Mouse (Mus musculus) kidney, postnatal 0 days (tissue): Measurements from ENCODE around the gene Pjvk. TPM values are rescaled to one million over a fixed set of nuclear protein-coding genes. Genes with fewer than 3 reads are reported as not detected.
A peak's percentile ranks its signal among the peaks of the same experiment; 100 is the strongest.
"Not testable (repeated sequence)": the region's sequence is repeated elsewhere in the genome, so short reads cannot be mapped to it uniquely, and the experiment has no call there.

Source experiments
- ATAC-seq: fragments of 200-750 bp; cut with Nextera tagmentation; replicated peaks from 2 replicates; pipeline ENCODE4 v1.8.0; 2017; ENCODE audit warnings: low read depth, moderate number of reproducible peaks, moderate TSS enrichment, moderate library complexity; ENCODE audit not compliant: low FRiP score
- DNase-seq: peaks from one replicate; pipeline ENCODE4 v3.0.0-alpha.2; 2016; ENCODE audit warnings: low spot score
- H3K27ac ChIP-seq: fragments of 300-500 bp; sonication (generic); 2 replicates; pipeline ENCODE4 v1.5.1; 2014; ENCODE audit warnings: mild to moderate bottlenecking
- H3K27me3 ChIP-seq: fragments of 300-500 bp; sonication (generic); 2 replicates; pipeline ENCODE4 v1.6.1; 2014; ENCODE audit warnings: low read length, mixed read lengths; ENCODE audit not compliant: insufficient read depth
- H3K36me3 ChIP-seq: fragments of 300-500 bp; sonication (generic); 2 replicates; pipeline ENCODE4 v1.6.1; 2014; ENCODE audit warnings: low read length, mixed read lengths; ENCODE audit not compliant: insufficient read depth
- H3K4me1 ChIP-seq: fragments of 300-500 bp; sonication (generic); replicated peaks from 2 replicates; pipeline ENCODE4 v1.6.1; 2014; ENCODE audit warnings: antibody characterized with exemption, low read length, mixed read lengths; ENCODE audit not compliant: insufficient read depth
- H3K4me2 ChIP-seq: fragments of 300-500 bp; sonication (generic); 2 replicates; pipeline ENCODE4 v1.6.1; 2014; ENCODE audit warnings: mild to moderate bottlenecking, low read length, moderate library complexity, mixed read lengths
- H3K4me3 ChIP-seq: fragments of 300-500 bp; sonication (generic); replicated peaks from 2 replicates; pipeline ENCODE4 v1.5.1; 2014; ENCODE audit warnings: low read depth, low read length
- H3K9ac ChIP-seq: fragments of 300-500 bp; sonication (generic); 2 replicates; pipeline ENCODE4 v1.6.1; 2014; ENCODE audit warnings: low read depth, low read length
- H3K9me3 ChIP-seq: fragments of 300-500 bp; sonication (generic); replicated peaks from 2 replicates; pipeline ENCODE4 v1.6.1; 2016; ENCODE audit warnings: low read length, inconsistent platforms, mixed read lengths
- CTCF ChIP-seq: IDR thresholded peaks from 2 replicates; pipeline ENCODE4 v1.5.1; 2016; ENCODE audit warnings: antibody characterized with exemption, low read depth, mild to moderate bottlenecking, moderate library complexity
- WGBS: fragments of 180-500 bp; shearing (Covaris S2); extraction: QIAGEN DNeasy Blood & Tissue Kit; methylation state at CpG from one replicate; pipeline ENCODE4 v1.1.7; 2014; 5-methylcytosine and 5-hydroxymethylcytosine counted together
- polyA plus RNA-seq: library from polyadenylated mRNA; unstranded; fragments of >200 nt; fragmentation: Nextera tagmentation; extraction: Ambion mirVana; gene quantifications from 2 replicates; pipeline ENCODE4 v1.2.1, GENCODE M21; 2015

The Pjvk gene
- polyA plus RNA-seq, 1 experiment from 2014 or later: 2.9 TPM

GRCm38 (mm10) chr2:76618078-76618477 lies 30.2 kb upstream of the Pjvk start:
- 24% methylated on average over 1 of the region's 1 CpGs for WGBS
- no peaks in the 10 kb centered on the region for H3K4me1 ChIP-seq

GRCm38 (mm10) chr2:76620188-76620587 lies 28.1 kb upstream of the Pjvk start:
- DNase-seq (no peak), ATAC-seq (no peak)
- Histone ChIP-seq H3K27me3 (no peaks in the 10 kb centered on the region), H3K27ac (no peak overlapping the region), H3K4me2 (no peak overlapping the region), H3K4me1 (no peaks in the 10 kb centered on the region), H3K36me3 (peaks cover 10% of the 10 kb centered on the region; the same call in 1 of the 2 replicates), H3K9ac (no peak overlapping the region), H3K4me3 (no peak overlapping the region), H3K9me3 (no peaks in the 10 kb centered on the region)
- 49% methylated on average over 5 of the region's 5 CpGs for WGBS
- TF ChIP-seq CTCF: no peak

More at GRCm38 (mm10) chr2:76618078-76618477, 30.2 kb upstream of the Pjvk start:
- ATAC-seq: no peak
- TF ChIP-seq CTCF: peak; percentile 84
- Histone ChIP-seq H3K9me3 (no peaks in the 10 kb centered on the region), H3K27ac (no peak overlapping the region), H3K27me3 (no peaks in the 10 kb centered on the region), H3K36me3 (peaks cover 2% of the 10 kb centered on the region; the same call in 1 of the 2 replicates), H3K9ac (no peak overlapping the region), H3K4me3 (no peak overlapping the region), H3K4me2 (no peak overlapping the region)
- DNase-seq: peak; percentile 85

DNA sequence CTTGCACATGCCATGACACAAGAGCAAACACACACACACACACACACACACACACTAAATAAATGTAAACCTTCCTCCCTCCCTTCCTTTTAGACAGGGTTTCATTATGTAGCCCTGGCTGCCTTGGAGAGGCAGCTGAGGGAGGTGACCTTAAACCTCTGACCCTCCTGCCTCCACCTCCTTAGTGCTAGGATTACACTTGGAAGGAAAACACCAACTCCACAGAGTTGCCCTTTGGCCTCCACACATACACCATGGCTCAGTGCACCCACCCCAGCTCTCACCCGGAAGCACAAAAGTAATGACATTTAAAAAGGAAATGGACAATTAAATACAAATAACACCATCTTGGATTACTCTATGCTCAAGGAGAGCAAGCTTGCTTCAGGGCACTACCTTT lies 26.6 kb upstream of the Pjvk start:
- Histone ChIP-seq H3K9ac (no peak overlapping the region), H3K27me3 (no peaks in the 10 kb centered on the region), H3K27ac (no peak overlapping the region), H3K4me2 (no peak overlapping the region), H3K4me1 (no peaks in the 10 kb centered on the region), H3K36me3 (peaks cover 14% of the 10 kb centered on the region; the same call in 1 of the 2 replicates), H3K9me3 (no peaks in the 10 kb centered on the region), H3K4me3 (no peak overlapping the region)
- 24% methylated on average over 1 of the region's 1 CpGs for WGBS
- DNase-seq: no peak
- no peak for TF ChIP-seq CTCF
- no peak for ATAC-seq

GRCm38 (mm10) chr2:76622316-76622715 lies 26.0 kb upstream of the Pjvk start:
- not testable (repeated sequence) for H3K4me1 ChIP-seq, H3K27me3 ChIP-seq, H3K27ac ChIP-seq, DNase-seq, H3K4me2 ChIP-seq, H3K9me3 ChIP-seq, ATAC-seq, H3K4me3 ChIP-seq, H3K9ac ChIP-seq
- WGBS: 93% methylated on average over 2 of the region's 2 CpGs
- peaks cover 20% of the 10 kb centered on the region for H3K36me3 ChIP-seq

- DNase-seq (no peak), ATAC-seq (no peak)
- H3K4me1 ChIP-seq: no peaks in the 10 kb centered on the region
- H3K9ac ChIP-seq: no peak overlapping the region
- TF ChIP-seq CTCF: no peak
- no peaks in the 10 kb centered on the region for H3K9me3 ChIP-seq
- 94% methylated on average over 12 of the region's 12 CpGs for WGBS
- no peak overlapping the region for H3K4me3 ChIP-seq
- H3K27ac ChIP-seq: no peak overlapping the region
- peaks cover 54% of the 10 kb centered on the region for H3K36me3 ChIP-seq
- H3K4me2 ChIP-seq: no peak overlapping the region
- H3K27me3 ChIP-seq: no peaks in the 10 kb centered on the region
These were observed 18.0 kb upstream of the Pjvk start for GRCm38 (mm10) chr2:76630293-76630692.

GRCm38 (mm10) chr2:76631600-76631999 lies 16.7 kb upstream of the Pjvk start:
- H3K9ac ChIP-seq: no peak overlapping the region
- H3K9me3 ChIP-seq: no peaks in the 10 kb centered on the region
- 92% methylated on average over 4 of the region's 4 CpGs for WGBS
- DNase-seq (no peak), ATAC-seq (no peak)
- TF ChIP-seq CTCF: no peak
- H3K27me3 ChIP-seq: no peaks in the 10 kb centered on the region
- H3K36me3 ChIP-seq: peaks cover 63% of the 10 kb centered on the region
- H3K4me2 ChIP-seq: no peak overlapping the region
- H3K4me1 ChIP-seq: no peaks in the 10 kb centered on the region
- H3K4me3 ChIP-seq: no peak overlapping the region
- no peak overlapping the region for H3K27ac ChIP-seq

DNA sequence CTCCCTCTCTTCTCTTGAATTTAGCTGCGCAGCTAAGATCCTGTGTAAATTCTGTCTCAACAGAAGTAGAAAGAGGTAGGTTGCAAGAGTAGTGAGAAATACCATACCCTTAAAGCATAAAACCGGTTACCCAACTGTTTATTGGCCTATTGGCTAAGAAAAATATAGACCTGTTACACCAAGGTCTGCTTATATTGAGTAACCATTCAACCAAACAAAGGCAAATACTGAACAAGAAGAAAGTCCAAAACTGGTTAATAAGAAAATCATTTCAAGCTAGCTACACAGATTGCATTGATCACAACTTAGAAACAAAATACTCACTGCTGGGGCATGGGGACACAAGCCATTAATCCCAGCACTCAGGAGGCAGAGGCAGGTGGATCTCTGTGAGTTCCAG lies 8.6 kb upstream of the Pjvk start:
- DNase-seq (no peak), ATAC-seq (no peak)
- Histone ChIP-seq H3K9me3 (no peaks in the 10 kb centered on the region), H3K27me3 (no peaks in the 10 kb centered on the region), H3K27ac (no peak overlapping the region), H3K4me2 (no peak overlapping the region), H3K4me3 (no peak overlapping the region), H3K4me1 (no peaks in the 10 kb centered on the region), H3K9ac (no peak overlapping the region), H3K36me3 (peaks cover 42% of the 10 kb centered on the region)
- 92% methylated on average over 2 of the region's 2 CpGs for WGBS
- TF ChIP-seq CTCF: no peak
